Mouse (Mus musculus): ENCODE results near the gene Rasgef1b.

Rasgef1b gene

DNA sequence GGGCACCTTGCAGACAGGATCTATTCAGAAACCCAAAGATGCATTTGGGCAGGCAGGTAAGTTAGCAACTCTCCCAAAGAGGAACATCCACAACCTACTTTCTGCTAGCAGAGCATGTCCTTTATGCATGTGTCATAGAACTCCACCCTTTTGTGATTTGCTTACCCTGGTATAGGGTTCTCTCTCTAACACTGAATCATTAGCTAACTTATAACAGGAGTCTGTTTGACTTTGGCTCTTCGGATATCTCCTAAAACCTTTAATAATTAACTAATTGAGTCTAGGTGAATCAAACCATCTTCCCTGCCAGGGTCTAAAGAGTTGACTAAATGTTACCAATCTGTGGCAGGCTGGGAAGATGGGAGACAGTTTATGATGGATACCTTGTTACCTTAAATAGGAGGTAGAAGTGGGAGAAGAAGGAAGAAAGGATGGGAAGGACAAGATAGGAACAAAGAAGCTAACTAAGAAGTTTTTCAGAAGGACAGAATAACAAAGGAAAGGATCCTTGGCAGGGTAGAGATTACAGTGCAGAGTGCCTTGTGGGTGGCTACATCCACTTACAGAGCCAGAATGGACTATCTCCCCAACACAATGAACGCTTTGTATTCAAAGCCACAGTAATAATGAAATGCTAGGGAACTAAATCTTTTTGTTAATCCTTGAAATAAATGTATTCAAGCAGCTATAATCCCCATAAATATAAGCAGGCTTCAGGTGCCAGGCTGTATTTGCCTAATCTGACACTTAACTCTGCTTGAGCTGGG, 186.7 kb downstream of the Rasgef1b start:
- no peak for DNase-seq (ENCODE audit: low spot score in 2 of 2)

DNA sequence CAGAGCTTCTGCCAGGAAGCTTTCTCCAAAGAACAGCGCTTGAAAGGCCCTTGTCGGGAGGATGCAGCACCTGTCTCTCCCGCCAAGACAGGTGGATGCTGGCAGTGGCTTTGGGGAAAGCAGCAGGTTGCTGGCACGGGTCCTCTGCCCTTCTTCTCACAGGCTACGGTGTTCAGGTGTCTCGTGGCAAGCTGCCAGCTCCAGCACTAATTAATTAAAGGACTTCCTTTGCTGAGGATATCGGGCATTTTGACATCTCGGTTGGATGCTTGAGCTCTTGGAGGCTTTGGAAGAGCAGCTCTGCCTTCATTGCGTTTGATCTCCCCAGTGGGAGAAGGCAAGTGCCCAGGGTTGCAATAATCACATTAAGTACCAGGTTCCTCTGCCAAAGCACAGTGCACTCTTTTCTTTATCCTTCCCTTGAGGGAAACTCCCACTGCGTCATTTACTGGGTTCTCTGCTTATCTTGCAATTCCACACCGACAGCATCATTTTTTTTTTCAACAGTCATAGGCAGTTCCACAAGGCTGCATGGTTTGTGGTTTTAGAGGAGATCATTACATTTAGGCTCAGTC, 187.5 kb downstream of the Rasgef1b start:
- peak in 1 of 2 experiments; percentile 61 for DNase-seq (ENCODE audit: low spot score in 2 of 2)

DNA sequence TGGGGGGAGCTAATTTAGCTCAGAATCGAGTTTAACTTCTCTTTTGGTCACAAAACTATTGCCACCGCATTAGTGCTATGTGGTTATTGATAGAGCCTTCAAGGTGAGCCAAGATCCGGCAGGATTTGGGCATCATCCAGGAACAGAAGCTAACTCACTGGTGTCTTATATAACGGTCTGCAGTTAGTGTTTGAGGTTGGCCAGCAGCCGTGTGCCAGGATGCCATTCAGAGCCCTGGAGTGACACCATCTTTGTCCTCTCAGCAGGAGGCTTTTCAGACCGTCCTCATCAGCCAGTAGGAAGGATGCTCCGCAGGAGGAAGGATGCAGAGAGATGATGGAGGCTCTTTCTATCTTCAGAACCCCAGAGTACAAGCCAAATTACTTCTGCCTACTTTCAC, 195.4 kb downstream of the Rasgef1b start:
- DNase-seq (ENCODE audit: low spot score in 2 of 2), result peak in 1 of 2 experiments; percentile 12

DNA sequence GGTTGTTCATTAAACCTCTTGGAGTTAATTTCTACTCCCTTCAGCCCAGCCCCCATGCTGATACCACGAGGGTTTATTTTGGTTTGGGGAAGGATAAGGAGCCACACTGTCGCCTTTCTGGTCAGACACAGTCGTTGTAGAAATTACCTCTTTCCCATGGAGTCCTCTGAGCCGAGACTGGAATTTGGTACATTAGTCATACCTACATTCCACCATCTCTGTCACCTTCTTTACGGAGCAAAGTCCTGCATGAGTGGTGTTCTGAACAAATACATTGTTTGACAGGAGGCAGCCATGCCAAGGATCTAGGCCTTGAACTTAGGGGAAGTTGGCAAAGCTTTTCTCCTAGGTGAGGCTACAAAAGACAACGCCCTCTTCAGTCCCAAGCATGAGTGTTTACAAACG, 202.1 kb downstream of the Rasgef1b start:
- no peak for DNase-seq (ENCODE audit: low spot score in 2 of 2)

DNA sequence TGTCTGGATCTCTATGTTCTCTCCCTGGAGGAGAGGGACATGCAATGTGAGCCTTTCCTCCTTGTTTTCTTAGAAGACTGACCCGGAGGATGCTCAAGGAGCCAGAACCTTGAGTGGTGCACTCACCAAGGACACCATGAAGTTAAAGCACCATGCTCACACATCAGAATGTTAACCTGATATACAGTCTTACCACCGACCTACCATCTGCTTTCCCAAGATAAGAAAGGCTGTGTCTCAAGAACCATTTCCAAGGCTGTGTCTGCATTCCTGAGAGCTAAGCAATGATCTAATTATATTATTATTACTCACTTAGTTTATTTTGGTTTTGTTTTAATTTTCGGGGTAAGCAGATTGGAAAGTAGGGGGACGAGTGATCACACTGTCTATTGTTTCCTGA, 203.2 kb downstream of the Rasgef1b start:
- no peak for DNase-seq (ENCODE audit: low spot score in 2 of 2)

DNA sequence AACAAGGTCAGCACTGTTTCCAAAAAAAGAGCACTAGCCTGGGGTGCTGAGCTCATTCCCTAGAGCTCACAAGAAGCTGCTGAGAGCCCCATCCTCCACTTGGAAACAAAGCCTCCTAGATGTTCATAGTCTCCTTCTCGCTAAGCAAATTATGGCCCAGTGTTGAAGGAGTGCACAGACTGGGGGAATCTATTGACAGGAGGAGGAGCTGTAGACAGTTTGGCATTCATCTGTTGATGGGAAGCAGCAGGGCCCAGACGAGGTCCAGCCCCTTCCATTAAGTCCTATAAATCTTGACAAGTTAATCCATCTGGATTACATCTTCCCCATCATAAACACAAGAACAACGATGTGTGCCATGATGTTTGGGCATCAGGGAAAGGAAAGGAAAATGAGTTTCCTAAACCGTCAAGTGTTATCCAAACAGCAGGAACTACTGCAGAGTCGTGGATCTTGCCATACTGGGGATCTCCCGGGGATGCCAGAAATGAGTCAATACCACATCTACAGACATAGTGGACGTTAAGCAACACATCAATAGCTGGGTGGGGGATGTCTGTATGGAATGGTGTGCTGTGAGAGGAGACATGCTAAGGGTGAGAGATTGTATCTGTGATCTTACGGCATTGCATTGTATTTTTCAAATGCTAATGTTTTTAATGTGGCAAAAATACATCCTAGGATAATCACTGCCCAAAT, 206.1 kb downstream of the Rasgef1b start:
- DNase-seq (ENCODE audit: low spot score in 2 of 2), result no peak

DNA sequence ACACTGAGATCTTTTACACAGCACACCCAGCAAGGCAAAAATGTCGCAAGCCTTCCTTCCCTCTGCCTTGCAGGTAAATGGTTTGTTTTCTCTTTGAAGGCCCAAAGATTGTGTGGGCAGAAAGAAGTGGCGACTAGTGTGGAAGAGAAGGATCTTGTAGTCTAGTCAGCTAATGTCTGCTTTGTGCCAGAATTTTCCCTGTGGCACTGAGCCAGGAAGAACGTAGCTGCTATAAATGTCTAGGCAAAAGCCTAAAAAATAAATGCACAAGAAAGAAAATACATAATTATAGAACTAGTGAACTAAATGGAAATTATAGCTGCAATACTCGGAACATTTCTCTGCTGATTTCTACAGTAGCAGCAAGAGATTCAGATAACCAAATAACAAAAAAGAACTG, 207.5 kb downstream of the Rasgef1b start:
- DNase-seq (ENCODE audit: low spot score in 2 of 2), result peak in 1 of 2 experiments; percentile 21

DNA sequence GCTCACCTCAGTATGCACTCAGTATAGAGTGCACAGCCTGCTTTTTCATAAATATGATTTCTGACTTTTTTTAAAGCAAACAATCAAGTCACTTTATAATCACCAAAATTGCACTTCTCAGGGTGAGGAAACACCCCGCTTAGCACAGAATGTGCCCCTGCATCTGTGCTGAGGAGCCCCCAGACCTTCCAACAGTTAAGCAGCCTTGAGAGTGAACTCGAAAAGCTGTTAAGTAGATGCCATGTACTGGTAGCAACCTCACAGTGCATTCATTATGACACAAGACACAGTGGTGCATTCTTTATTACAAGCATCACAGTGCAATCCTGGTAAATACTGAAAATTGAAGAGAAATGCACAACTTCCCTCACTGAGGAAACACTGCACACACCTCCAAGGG, 209.3 kb downstream of the Rasgef1b start:
- DNase-seq (ENCODE audit: low spot score in 2 of 2), result no peak

DNA sequence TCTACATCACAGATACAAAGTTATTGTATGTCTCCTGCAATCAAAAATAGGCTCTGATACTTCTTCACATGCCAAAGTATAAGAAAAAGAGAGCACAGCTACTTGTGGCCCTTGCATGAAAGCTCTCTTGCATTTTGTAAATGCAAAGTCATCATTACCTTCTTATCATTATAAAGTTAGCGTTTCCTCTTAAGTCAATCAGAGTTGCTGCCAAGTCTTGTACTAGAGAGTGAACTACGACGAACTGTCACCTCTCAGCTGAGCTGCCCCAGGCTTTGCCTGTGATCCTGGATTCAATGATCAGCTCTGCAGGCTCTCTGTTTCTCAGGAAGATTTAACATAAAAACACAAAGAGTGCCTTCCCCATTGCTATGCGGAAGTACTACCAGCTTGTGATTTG, 209.8 kb downstream of the Rasgef1b start:
- no peak for DNase-seq (ENCODE audit: low spot score in 2 of 2)

DNA sequence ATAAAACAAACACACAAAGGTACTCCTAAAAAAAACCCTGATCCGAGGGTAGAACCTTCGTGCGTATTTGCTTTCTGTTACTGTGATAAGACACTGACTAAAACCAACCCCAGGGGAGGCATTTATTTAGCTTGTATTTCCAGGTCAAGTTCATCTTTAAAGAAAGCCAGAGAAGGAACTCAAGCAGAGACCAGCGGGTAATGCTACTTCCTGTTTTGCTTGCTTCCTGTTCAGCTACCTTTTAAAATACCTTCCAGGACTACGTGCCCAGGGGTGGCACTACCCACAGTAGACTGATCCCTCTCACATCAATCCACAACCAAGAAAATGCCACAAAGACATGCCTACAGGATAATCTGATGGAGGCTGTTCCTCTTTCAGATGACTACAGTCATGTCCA, 212.7 kb downstream of the Rasgef1b start:
- no peak for DNase-seq (ENCODE audit: low spot score in 2 of 2)

DNA sequence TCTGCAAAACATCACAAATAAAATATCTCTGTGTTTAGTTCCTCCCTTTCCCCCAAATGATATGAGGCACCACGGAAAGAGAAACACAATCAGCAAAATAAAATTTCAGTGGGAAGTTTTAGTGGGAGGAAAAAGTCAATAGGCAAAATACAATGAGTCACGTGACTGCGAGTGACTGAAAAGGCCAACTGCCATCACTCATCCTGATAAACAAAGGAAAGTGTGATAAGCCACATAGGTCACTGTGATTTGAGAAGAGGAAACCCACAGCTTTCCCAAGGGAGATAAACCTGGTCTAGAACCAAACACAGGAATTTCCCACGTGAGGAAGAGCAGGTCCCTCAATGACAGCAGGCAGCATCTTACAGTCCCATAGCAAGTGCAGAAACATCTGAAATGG, 213.1 kb downstream of the Rasgef1b start:
- no peak for DNase-seq (ENCODE audit: low spot score in 2 of 2)

DNA sequence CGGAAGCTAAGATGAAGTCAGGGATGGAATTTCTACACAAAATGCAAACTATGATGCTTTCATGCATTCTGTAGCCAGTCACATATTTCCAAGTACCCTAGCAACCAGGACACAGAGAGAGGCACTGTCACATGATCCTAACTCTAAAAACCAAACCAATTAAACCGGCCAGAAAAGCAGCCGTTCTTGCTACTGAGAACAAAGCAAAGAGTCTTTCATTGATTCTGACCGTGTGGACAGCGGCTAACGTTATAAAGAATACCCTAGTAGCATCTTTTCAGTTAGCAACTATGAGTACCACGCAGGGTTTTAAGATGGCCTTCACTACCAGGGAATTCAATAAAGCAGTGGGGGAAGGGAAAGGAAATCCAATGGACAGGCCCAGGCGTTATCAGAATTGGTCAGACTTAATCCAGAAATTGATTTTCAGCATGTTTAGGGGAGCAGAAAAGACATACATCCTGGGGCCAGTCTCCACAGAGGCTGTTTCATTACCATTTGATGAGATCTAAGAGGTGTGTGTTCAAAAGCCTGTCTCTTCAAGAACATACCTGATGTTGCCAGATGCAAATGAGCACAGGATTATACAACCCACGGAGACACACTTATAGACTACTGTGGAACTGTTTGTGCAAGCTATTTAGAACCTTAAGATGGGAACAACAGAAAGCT, 215.5 kb downstream of the Rasgef1b start:
- no peak for DNase-seq (ENCODE audit: low spot score in 2 of 2)

DNA sequence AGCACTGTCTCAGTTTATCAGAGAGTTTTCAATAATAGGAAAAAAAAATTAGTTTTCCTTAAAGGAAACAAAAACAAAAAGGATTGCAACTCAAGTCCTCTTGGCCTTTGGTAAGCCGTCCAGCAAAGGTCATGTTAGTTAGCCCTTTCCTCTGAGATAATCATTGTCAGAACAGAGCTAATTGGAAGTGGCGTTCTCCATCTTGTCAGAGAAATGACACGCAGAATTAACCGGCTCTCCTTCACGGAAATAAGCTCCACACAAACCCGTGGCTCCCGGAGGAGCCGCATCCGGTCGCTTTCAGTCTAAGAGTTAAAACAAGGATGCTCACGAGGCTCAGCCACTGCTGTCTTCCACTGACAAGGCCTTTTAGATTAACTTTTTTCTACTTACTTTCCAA, 217.8 kb downstream of the Rasgef1b start:
- no peak for DNase-seq (ENCODE audit: low spot score in 2 of 2)

DNA sequence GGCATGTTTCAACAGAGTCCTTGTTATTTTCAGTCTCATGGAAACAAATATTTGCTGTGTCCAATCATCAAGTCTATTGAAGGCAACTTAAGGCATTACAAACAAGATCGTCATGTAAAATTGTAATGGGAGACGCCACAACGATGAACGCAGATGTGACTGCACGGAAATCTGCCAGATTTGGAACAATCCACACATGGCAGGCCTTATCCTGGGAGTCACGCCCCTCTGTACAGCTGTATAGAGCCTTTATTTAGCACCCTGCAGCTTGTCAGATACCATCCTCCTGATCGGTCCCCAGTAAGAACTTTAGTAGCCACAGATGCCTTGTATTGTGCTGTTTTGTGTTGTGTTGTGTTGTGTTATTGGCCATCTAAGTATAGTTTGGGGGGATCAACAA, 222.8 kb downstream of the Rasgef1b start:
- DNase-seq (ENCODE audit: low spot score in 2 of 2), result no peak

DNA sequence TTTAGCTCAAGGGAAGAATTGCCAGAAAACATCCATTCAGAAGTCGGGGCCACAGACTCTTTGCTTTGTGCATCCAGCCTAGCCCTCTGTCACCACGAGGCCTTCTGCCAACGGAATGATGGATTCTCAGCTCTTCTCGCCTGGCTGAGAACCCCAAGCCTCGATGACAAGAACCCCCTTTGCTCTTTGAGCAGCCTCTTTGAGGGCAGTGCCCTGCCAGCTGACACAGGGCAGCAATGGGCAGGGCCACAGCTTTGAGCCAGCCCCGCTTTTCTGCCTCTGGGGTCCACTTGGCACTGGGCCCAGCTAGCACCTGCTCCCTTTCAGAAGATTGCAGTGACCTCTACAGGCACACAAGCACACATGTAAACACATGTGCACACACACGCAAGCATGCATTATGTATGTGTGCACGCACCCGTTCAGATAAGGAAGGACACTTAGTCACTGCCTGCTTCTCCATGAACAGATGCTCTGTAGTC, 224.5 kb downstream of the Rasgef1b start:
- DNase-seq (ENCODE audit: low spot score in 2 of 2), result peak; percentile 43 to 83

DNA sequence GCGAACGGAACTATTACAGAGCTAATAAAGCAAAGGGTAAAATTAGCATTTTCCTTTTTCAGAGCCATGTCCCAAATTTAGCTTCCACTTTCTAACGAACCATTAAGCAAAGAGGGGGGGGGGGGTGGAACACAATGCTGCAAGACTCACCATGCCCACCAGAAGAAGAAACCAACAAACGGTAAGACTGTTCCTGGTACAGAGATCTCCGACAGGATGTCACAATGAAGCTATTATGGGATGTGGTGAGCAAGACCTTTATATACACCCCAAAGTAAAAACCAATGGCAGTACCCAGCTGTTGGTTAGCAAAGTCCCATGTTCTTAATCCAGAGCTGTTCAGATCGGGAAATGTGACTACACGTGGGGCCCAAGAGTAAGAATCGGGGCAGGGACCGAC, 226.2 kb downstream of the Rasgef1b start:
- DNase-seq (ENCODE audit: low spot score in 2 of 2), result no peak

DNA sequence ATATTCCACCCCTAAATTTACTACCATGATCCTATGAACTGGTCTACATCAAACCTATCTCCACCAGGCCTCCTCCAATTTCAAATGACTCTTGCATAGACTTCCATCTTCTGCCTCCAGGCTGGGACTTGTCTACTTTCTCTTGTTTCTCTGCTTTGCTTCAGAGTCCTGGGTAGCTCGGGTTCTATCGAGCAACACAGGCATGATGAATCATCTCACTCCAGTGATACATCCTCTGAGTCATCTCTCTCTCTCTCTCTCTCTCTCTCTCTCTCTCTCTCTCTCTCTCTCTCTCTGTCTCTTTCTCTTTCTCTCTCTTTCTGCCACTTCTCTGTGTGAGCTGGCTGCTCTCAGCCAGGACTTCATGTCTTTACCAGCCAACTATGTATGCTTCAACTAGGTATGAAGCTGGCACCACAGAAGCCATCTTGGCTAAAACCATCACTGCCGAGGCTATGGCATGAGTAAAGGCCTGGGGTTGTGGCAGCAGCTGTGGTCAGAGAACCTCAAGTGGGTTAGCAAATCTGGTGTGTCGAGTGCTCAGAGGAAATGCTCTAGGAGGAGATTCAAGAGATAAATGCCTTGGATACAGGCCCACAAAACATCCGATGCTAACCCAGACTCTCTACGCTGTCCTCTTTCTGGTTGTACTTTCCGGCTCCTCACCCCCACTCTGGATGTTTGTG, 229.3 kb downstream of the Rasgef1b start:
- DNase-seq (ENCODE audit: low spot score in 2 of 2), result no peak

DNA sequence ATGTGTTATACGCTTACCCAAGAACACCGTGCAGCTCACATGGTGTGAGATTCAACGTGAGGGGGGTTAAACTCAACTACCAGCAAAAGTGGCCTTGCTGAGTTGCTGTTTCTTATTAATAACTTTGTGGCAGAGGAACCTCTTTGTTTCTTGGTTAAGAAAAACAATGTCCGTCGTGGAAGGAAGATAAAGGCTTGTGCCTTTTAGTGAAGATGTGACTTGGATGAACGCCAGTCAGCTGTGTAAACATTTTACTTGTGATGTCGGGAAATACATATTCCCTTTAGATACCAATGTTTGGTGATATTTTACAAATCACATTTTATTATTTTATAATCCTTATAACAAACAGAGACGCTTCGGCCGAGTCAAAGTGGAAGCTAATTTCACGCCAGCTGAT, 231.0 kb downstream of the Rasgef1b start:
- DNase-seq (ENCODE audit: low spot score in 2 of 2), result no peak

DNA sequence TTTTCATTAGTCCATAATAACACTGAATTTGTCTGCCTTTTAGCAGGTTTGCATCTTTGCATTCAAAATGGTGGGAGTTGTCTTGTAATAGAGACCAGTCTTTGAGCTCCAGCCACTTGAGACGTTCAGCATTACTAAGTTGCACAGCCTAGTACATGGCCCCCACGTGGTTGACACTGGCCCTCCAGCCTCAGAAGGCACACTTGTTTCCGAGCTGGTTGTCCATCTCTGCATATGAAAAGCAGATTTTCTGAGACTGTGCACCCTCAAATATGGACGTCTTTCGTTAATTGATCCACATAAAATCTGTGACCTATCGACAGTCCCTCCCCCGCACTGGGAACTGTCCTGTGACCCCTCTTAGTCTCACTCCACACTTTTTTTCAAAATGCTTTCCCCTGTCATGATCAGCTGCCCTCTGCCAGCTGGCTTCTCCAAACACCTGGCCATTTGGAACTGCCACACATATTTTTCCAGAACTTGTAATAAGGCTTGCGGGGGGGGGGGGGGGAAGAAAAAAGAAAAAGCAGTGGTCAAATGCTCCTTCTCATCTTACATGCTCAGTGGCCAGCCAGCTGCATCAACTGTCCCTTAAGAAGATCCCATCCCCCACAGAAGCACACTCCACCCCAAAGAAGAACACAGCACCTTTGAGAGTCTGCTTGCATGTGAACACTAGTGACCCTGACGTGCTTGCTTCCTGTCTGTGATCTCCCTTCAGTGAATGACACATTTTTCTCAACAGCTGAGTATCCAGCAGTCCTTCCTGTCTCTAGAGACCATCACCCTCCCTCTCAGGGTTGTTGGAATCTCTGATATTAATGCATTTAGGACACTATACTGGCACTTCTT, 231.7 kb downstream of the Rasgef1b start:
- no peak for DNase-seq (ENCODE audit: low spot score in 2 of 2)

DNA sequence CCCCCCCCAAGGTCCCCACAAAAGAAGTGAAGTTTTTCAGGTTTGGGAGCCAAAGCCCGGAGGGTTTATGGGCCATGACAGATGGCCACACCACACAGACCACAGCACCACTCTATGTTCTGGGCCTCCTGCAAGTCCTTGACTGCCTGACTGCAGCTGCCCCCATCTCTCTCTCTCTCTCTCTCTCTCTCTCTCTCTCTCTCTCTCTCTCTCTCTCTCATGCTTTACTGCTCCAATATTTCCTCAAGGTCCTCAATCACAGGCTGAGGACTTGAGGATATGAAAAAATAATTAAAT, 232.8 kb downstream of the Rasgef1b start:
- DNase-seq (ENCODE audit: low spot score in 2 of 2), result no peak

Data from cerebellum, postnatal 4 days (tissue).